Mouse (Mus musculus): ENCODE results near the gene Cadm2.

Cadm2 gene

DNA sequence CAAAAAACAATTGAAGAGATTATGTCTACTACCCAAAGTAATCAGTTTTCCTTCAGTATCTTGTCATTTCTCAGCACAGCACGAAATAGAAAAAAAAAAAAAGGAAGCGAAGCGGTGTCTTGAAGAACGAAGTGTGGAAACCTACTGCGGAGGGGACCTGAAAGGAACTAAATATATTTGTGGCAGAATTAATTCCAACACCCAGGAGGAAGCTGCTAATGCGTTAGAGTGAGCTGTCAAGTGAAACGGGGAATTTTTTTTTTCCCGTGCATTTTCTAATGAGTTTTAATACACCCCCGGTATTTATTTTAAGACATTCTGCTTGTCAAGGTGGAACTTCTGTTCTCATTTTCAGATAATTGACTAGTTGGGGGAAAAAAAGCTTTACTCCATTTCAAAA is 111.6 kb downstream of the Cadm2 start:
- no peak for DNase-seq (ENCODE audit: low spot score in 2 of 2)

DNA sequence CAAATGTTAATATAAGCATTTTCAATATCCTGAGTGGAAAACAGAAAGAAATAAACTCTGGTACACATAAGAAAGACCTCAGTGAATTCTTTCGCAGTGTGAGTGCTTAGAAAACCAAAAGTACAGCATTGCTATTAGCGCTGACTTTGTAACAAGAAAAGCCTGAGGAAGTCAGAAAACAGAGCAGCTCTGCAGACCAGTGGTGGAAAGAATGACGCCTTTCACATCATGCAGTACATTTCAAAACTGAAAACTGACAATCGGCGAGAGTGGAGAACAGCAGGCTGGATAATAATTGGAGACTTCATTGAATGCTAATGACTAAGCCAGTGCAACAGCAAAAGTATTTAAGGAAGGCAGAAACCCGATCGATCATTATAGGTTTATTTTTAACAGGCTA is 138.2 kb downstream of the Cadm2 start:
- no peak for DNase-seq (ENCODE audit: low spot score in 2 of 2)

- DNase-seq (ENCODE audit: low spot score in 2 of 2), result no peak
Measured at GRCm38 (mm10) chr16:67467041-67467440, 153.7 kb downstream of the Cadm2 start.

- no peak for DNase-seq (ENCODE audit: low spot score in 2 of 2)
Measured at GRCm38 (mm10) chr16:67436301-67436700, 184.4 kb downstream of the Cadm2 start.

- DNase-seq (ENCODE audit: low spot score in 2 of 2), result no peak
Measured at GRCm38 (mm10) chr16:67425371-67425770, 195.3 kb downstream of the Cadm2 start.

DNA sequence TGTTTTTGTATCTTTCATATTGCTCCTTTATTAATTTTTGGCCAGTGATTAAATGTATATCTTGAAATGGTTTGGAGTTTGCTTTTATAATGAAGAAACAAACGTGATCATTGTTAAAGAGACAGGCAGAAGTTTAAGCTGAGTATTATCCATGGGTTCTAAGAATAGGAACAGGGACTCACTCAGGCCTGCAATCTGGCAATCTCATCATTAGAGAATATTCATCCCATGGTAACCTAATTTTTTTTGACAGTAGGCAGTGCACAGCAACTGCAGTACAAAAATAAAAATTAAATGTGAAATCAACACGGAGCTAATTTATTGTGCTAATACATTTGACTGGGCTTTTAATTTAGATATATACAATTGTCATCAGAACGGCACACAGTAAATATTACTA is 209.8 kb downstream of the Cadm2 start:
- no peak for DNase-seq (ENCODE audit: low spot score in 2 of 2)

DNA sequence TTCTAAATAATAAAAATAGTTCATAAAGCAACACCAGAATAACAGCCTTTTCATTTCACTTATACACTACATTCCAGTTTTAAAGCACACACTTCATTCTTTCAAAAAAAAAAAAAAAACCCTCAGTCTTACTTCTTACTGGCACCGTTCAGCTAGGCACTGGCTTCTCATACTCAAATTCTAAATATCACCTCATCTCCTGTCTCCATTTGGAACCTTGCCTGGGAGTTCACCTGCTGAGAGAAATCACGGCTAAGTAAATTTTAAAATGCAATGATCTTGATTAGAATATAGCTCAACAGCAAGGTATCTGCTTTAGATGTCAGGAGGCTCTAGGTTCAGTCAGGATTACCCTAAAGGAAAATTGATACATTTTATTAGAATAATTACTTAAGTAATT is 210.2 kb downstream of the Cadm2 start:
- no peak for DNase-seq (ENCODE audit: low spot score in 2 of 2)

DNA sequence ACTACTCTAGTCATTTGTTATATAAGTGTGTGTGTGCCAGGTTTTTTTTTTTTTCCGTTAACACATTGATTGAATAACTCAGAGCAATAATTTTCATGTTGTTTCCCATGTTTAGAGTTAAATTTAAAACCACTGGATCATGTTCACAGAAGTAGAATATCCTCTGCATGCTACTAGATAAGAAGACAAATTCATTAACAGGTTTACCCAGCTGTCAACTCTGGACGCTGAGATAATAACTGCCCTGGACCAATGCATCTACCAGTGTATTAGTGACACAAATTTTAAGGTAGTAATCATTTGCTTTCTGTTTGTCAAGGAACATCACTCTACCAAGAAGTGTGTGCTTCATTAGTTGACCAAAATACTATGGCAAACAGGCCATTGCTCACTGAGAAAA is 253.0 kb downstream of the Cadm2 start:
- DNase-seq (ENCODE audit: low spot score in 2 of 2), result no peak

GRCm38 (mm10) chr16:67348011-67348410 is 272.7 kb downstream of the Cadm2 start:
- DNase-seq (ENCODE audit: low spot score in 2 of 2), result no peak

DNA sequence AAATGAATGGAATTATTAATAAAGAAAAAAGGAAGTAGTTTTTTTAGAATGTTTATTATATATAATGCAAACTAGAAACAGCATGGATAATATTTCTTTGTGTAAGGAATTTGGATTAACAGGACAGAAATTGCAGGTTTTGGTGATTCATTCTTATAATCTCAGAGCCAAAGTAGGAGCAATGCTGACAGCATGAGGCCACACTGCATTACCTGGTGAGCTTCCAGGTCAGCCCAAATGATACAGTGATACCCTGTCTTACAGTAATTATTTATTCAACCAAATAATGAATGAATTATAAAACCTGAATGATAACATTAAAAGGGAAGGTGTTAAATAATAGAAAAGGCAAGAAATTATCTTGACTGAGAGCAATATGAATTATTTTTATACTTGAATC is 273.1 kb downstream of the Cadm2 start:
- no peak for DNase-seq (ENCODE audit: low spot score in 2 of 2)

DNA sequence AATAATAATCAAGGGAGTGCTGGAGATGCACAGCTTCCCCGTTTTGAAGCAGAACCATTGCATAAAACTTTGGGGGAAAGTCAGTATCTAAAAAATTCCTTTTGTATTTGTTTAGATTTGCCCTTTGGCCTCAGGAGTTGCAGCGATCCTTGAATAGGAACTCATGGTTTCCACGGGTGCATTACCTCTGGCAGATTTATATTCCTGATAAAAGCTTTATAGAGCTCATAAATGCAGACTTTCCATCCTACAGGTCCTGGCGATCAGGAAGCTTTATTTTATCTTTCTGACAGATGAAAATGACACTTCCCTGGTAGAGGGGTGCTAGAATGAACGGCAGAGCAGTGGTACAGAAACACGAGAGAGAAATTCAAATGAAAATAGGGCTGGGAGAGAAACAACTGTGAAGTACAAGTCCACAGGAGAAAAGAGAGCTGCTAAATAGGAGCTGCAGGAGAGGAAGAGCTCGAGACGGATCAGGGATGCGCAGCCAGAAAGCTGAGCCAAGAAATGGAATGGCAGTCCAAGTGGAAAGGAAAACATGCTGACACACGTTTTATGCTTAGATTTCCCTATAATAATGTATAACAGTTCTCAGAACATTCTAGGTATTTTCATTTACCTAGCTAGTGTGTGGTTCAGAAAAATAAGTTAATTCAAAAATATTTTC is 274.0 kb downstream of the Cadm2 start:
- DNase-seq (ENCODE audit: low spot score in 2 of 2), result no peak

- no peak for DNase-seq (ENCODE audit: low spot score in 2 of 2)
Measured at GRCm38 (mm10) chr16:67344194-67344593, 276.5 kb downstream of the Cadm2 start.

- DNase-seq (ENCODE audit: low spot score in 2 of 2), result no peak
Measured at GRCm38 (mm10) chr16:67311033-67311432, 309.7 kb downstream of the Cadm2 start.

- DNase-seq (ENCODE audit: low spot score in 2 of 2), result no peak
Measured at GRCm38 (mm10) chr16:67284664-67285063, 336.0 kb downstream of the Cadm2 start.

DNA sequence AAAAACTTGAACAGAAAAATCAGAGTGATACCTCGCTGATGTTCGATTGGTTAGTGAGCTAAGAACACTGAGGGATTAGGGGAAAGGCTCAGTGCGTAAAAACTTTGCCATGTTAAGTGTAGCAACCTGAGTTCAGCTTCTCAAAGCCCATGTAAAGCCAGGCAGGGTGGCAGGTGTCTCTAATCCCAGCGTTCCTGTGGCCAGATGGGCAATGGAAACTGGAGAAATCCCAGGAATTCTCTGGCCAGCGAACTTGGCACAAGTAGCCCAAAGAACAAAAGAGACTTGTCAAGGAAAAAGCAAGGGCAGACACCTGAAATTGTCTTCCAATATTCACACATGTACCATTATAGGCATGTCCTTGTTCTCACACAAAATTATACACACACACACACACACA is 377.1 kb downstream of the Cadm2 start:
- no peak for DNase-seq (ENCODE audit: low spot score in 2 of 2)

- no peak for DNase-seq (ENCODE audit: low spot score in 2 of 2)
Measured at GRCm38 (mm10) chr16:67234862-67235261, 385.8 kb downstream of the Cadm2 start.

DNA sequence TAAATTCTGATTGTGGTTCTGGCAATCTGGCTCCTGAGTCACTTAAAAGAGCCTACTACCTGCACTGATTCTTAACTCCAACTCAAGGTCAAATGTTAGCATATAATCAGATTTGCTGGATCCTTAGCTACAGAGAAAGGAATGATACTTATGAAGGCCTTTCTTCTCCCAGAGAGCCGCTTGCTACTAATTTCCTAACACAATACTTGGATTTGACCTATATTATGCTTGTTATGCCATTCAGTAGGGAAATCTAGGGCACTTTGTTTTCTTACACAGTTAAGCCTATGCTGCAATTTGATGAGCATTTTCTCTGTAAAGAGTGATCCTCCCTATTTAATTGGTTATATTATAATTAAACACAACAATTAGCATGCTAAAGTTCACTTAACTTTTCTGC is 394.0 kb downstream of the Cadm2 start:
- no peak for DNase-seq (ENCODE audit: low spot score in 2 of 2)

DNA sequence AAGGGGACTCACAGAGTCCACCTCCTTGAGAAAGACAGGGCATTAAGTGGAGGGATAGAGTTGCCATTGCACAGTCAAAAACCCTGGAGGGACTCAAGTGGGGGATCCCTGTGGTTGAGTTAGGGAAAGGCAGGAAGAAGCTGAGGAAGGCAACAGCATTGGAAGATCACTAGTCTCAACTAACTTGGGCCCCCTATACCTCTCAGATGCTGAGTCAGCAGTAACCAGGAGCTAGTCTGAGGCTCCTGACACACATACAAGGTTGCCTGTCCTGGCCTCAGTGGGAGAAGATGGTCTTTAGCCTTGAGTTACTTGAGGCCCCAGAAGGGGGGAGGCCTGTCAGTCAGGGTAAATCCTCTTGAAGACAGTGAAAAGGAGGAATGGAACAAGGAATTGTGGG is 417.4 kb downstream of the Cadm2 start:
- DNase-seq (ENCODE audit: low spot score in 2 of 2), result no peak

DNA sequence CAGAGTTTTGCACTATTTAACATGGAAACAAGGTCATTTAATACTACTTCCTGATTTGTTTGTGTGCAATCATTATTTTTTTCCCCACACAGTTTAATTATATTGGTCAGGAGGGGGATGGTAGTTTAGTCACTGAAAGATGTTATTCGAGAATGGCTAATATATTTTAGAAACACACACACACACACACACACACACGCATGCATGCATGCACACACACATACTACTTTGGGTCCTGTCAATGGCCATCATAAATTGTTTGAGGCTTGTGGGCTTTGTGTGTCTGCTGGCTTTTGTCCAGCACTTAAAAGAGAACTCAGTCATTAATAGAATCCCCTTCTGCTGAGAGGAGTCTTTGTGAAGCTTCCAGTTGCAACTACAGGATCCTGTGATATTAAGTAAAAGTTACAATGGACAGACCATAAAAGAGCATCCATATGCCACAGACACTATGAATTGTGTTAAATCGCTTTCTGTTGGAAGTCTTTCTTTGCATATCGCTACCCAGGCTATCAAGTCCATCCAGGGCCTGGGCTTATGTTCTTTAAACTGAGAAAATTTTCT is 427.8 kb downstream of the Cadm2 start:
- DNase-seq (ENCODE audit: low spot score in 2 of 2), result no peak

DNA sequence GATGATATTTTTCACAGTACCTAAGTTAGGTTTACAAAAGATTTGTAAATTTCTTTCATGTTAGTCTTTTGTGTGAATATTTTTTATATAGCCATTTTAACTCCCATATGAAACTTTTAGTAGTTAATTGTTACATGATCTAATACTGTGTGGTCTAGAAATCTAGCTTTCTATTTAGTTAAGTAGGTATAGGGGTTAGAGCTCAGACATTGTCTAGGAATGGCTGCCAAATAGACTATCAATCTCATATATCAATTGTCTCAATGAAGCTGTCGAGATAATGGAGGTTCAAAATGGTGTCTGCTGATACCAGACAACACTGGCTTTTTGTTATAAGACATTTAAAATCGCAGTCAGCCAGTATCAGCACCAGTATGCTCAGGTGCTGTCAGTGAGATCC is 428.3 kb downstream of the Cadm2 start:
- DNase-seq (ENCODE audit: low spot score in 2 of 2), result no peak

- DNase-seq (ENCODE audit: low spot score in 2 of 2), result no peak
Measured at GRCm38 (mm10) chr16:67186322-67186721, 434.4 kb downstream of the Cadm2 start.

DNA sequence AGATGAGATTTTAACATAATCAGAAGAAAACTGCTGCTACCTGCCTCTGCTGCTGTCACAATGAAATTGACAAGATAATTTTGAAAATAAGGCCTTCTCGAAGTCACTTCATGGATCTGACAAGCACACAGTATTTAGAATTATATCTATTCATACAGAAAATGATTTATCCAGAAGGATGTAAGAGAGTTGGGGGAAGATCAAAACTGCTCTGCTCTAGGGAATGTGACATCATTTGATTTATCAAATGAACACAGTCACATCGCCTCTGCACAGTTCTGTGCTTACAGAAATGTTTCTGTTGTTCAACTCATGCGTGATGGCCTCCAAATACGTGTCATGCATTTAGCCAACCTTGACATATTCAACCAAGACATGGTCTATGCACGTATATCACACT is 437.8 kb downstream of the Cadm2 start:
- no peak for DNase-seq (ENCODE audit: low spot score in 2 of 2)

DNA sequence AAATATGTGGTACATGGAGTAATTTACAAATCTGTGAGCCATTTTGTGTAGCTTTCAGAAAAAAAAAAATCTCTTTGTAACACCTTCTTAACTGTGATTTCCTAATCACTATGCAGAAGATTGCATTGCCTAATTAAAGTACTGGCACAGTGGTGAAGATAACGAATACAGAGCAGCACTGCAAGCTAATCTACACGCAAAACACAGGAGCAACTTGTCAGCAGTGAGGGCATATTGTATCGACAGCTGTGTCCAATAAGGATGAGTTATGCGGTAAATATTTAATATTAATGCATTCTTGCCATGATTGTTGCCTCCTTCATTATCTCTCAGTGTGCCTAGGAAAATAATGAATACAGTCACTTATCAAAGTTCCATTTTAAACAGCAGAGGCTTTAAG is 445.3 kb downstream of the Cadm2 start:
- no peak for DNase-seq (ENCODE audit: low spot score in 2 of 2)

DNA sequence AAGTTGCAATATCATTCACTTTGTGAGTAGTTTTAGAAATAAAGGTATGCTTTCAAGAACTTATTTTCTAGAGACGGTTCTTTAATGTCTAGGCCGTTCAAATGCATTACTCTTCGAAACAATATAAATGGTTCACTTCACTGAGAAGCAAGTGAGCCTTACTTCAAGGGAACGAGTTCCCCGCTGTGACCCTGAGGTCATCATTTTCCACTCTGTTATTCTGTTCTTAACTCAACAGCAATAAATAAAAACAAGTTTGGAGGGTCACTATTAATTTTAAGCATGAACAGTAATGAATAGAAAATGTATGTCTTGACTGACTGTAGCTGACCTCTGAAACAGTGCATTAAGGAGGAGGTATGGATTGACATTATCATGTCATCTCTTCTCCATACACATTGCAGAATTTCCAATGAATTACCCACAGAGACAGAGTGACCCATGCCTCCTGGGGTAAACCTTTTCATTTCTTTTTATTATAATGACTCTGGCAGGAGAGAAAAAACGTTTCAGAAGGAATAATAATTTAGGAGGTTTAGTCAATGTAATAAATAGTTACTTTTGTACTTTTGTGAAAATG is 458.4 kb downstream of the Cadm2 start:
- DNase-seq (ENCODE audit: low spot score in 2 of 2), result no peak

Data from urinary bladder, adult 18-20 months (tissue).